Mouse (Mus musculus) left cerebral cortex, postnatal 14 days (tissue): Measurements from ENCODE around the gene Pdpk1. TPM values are rescaled to one million over a fixed set of nuclear protein-coding genes. Genes with fewer than 3 reads are reported as not detected.

Experiments used
- DNase-seq, 2 experiments: peaks; one replicate each; pipeline ENCODE4 v3.0.0; 2021 to 2022; ENCODE audit warnings: low spot score in 2 of 2, mixed read lengths in 1 of 2
- intact Hi-C: fragments of 180-260 bp; cut with DNase I; formaldehyde crosslinking; loops from one replicate; pipeline ENCODE4 v1.15.1; 2025
- long read RNA-seq, 2 experiments: library from polyadenylated mRNA; stranded (forward); transcript quantifications; one replicate each; pipeline ENCODE4 v2.0.0; 2021
- total RNA-seq, 2 experiments: library from RNA; stranded (reverse); gene quantifications; 2 replicates each; pipeline ENCODE4 v1.2.3; 2021

The Pdpk1 gene
- total RNA-seq = 10 to 100 TPM; 89.4 to 95.5 TPM
- long read RNA-seq, experiment 1, full-length matches to known transcripts = 3 of 22 reads
- long read RNA-seq, experiment 1, partial matches to known transcripts = 1 of 22 reads
- long read RNA-seq, experiment 1, other reads (novel, unspliced or antisense) = 18 of 22 reads
- long read RNA-seq, experiment 2, full-length matches to known transcripts = 2 of 16 reads
- long read RNA-seq, experiment 2, partial matches to known transcripts = 0 of 16 reads
- long read RNA-seq, experiment 2, other reads (novel, unspliced or antisense) = 14 of 16 reads

DNA sequence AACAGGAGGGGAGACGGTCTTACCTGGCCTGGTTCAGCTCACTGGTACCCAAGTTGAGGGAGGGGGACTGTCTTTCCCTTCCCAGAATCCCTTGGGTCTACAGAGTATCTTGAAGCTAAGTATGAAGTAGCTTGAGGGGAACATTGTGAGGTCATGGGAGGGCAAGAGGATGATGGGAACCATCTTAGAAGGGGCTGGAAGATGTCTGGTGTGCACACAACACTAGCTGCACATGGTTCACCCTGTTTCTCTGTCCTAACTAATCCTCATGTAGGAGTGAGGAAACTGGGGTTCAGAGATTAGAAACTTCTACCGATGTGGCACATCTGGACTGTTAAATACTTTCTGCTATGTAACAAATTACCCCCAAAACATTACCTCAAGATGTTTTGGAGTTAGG, at the start of gene Pdpk1:
Gene Pdpk1 (minus strand): TSS at position 101 of the 400 bp plus-strand sequence.
- intact Hi-C loops = no loop called here
- DNase-seq = no peak

DNA sequence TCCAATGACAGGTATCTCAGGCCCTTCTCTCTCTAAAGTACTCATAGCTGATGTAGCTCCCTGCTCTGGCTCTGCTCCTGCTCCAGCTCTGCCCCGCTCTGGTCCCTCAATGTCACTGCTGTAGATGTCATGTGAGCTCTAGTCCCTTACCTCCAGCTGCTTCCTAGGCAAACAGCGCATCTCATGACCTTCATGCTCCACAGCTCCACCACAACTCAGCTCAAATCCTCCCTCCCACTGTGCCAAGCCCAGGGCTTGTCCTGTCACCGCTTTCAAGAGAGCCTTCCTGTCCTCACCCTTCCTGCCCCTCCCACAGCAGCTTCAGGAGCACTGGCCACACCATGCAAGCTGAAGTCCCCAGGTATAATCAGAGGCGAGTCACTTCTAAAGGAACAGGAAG, 49.0 kb upstream of the Pdpk1 start:
- intact Hi-C loops = no loop called here
- DNase-seq = no peak

DNA sequence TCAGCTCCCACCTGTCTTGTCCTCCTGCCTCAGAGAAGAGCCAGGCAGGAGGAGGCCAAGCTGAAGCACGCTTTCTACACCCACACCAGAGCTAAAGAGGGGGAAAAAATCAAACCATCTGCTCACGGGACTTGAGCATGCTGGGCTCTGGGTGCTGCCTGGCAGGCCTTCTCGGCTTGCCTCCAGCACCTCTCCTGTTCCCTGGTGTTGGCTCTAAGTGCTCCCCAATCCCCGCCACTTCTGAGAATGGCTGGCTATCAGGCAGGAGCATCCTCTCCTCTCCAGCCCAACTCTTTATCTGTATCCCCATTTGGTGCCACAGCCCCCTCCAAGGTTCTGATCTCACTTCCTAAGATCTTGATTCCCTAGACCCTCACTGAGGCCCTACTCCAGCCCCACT, 48.5 kb upstream of the Pdpk1 start:
- intact Hi-C loops = no loop called here
- DNase-seq = peak; percentile 68 to 86

- intact Hi-C loops = no loop called here
These were observed 46.5 kb upstream of the Pdpk1 start for GRCm38 (mm10) chr17:24197032-24197824.

DNA sequence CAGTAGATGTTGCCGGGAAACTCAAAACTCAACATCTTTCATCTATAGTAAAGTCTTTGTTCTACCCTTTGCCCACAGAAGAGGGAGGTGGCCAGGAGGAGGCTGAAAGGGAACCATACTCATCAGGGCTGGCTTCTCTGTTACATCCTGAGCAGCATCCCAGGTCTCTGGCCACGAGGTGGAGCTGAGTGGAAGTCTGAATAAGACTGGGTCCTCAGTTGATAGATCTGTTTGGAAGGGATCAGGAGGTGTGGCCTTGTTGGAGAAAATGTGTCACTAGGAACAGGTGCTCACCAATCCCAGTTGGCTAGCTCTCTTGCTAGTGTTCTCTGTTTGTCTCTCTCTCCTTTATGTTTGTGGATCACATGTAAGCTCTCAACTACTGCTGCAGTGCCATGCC, 44.6 kb upstream of the Pdpk1 start:
- no peak for DNase-seq
- intact Hi-C loops = no loop called here

More at GRCm38 (mm10) chr17:24197032-24197824, 46.5 kb upstream of the Pdpk1 start:
- DNase-seq = no peak

- no peak for DNase-seq
- intact Hi-C loops = no loop called here
These were observed 43.0 kb upstream of the Pdpk1 start for GRCm38 (mm10) chr17:24193769-24194168.

DNA sequence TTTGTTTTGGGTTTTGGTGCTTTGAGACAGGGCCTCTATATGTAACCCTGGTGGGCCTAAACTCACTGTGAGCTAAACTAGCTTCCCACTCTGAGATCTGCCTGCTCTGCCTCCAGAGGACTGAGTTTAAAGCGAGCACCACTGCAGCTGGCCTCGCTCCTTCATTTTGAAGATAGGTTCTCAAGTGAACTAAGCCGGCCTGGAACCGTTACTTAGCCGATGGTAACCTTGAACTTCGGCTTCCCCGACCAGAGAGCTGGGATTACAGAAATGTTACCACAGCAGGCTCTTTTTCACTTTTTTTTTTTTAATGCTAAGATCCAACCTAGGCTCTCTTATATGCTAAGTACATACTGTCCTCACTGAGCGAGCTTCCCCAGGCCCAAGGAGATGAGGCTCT, 42.5 kb upstream of the Pdpk1 start:
- intact Hi-C loops = no loop called here
- DNase-seq = no peak

GRCm38 (mm10) chr17:24192848-24193247, 42.1 kb upstream of the Pdpk1 start:
- no peak for DNase-seq
- intact Hi-C loops = no loop called here

- DNase-seq = no peak
- intact Hi-C loops = no loop called here
These were observed 40.8 kb upstream of the Pdpk1 start for GRCm38 (mm10) chr17:24191481-24191880.

- intact Hi-C loops = no loop called here
- no peak for DNase-seq
These were observed 40.2 kb upstream of the Pdpk1 start for GRCm38 (mm10) chr17:24190934-24191333.

DNA sequence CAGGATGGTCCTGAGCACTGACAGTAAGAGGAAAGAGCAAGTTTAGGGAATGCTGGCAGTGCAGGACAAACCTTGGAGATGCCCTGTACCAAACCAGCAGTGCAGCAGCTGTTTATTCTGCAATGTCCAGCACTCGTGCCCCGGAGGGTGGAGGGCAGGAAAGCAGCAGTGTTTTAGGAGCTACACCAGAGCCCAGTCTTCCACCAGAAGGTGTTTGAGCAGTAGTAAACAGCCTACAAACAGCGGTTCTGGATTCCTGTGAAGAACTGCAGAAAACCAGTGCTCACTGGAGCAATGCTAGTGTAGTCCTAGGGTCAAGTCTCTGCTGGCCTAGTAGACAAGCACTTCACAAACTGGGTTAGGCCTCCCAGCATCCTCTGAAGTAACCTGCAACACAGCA, 23.5 kb upstream of the Pdpk1 start:
- intact Hi-C loops = loop anchor here (5.0 to 10.0 kb wide), 2 partner anchors 178 to 211 kb away; partner anchors contain the start of genes Abca17 and Abca3

DNA sequence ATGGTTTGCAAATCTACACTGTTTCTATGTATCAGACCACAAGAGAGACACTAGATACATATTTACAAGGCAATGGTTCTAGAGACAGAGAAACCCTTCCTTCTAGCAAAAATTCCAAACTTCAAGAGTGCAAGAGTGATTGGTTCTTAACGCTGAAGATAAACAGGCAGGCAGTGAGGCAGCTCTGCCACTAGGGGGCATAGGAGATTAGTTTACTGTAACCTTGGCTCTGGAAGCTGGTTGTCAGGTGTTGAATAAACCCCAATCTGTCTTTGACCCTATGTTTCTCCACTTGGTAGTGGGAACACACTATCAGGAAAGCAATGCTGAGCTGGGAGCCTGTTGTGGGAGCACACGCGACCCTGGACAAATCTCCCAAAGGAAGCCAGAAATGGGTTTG, 22.7 kb upstream of the Pdpk1 start:
- peak; percentile 80 to 87 for DNase-seq
- intact Hi-C loops = loop anchor here (5.0 to 10.0 kb wide), 2 partner anchors 179 to 211 kb away; partner anchors contain the start of genes Abca17 and Abca3

More for the DNA sequence above, 23.5 kb upstream of the Pdpk1 start:
- DNase-seq = no peak

DNA sequence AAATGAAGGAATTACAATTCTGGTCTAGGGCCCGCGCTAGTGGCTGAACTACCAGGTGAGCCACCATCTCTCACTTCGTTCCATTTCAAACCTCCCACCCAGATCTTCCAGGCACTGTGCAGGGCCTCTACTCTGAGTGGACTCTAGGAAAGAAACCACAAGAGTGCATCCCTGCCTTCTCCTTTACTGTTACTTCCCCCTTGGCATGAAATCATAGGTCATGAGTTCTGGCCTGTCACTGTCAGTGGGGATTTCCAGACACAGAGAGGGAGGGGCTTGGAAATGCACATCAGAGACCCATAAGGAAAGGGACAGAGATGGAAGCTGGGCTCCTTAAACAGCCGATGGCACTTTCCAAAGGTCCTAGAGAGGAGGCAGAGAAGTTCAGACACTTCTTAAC, 21.0 kb upstream of the Pdpk1 start:
- intact Hi-C loops = loop anchor here (5.0 to 10.0 kb wide), 2 partner anchors 181 to 213 kb away; partner anchors contain the start of genes Abca17 and Abca3
- no peak for DNase-seq

GRCm38 (mm10) chr17:24170729-24171128, 20.0 kb upstream of the Pdpk1 start:
- no peak for DNase-seq
- intact Hi-C loops = loop anchor here (5.0 to 10.0 kb wide), 2 partner anchors 182 to 214 kb away; partner anchors contain the start of genes Abca17 and Abca3

GRCm38 (mm10) chr17:24170125-24170524, 19.4 kb upstream of the Pdpk1 start:
- no peak for DNase-seq
- intact Hi-C loops = loop anchor here (5.0 to 10.0 kb wide), 2 partner anchors 182 to 215 kb away; partner anchors contain the start of genes Abca17 and Abca3

DNA sequence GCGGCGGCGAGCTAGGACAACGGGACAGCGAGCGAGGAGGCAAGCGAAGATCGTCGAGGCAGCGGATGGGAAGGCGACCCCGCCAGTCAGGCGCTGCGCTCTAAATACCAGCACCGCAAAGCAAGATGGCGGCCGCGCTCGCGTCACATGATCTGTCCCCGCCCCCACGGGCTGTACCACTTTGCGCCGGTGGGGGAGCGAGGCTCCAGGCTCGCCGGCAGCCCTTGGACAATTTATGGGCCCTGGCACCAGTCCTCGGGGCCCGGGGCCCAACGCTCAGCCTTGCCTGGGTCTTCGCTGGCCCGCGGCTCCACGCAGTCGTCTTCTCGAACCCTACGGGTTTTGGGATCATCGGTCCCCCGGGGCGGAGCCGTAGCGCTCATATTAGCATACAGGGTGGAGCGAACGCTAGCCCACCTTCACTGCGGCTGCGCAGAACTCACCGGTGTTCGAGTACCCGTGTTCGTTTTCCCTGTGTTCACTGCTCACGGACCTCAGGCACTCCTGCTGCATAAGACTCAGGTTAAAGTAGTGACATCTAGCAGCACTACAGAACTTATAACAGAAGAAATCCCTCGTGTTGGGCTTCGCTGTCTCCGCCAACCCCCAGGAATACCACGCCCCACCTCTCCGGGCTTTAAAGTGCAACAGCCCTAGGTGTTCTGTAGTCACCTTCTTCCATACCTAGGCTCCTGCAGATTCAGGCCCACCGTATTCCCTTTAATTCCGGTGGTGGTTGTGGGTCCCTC, 18.8 kb upstream of the Pdpk1 start, which contains the start of gene Atp6v0c:
Gene Atp6v0c (minus strand): TSS at position 386 of the 749 bp plus-strand sequence.
- intact Hi-C loops = loop anchor here (5.0 to 10.0 kb wide), 3 partner anchors 38 to 215 kb away; partner anchors contain the start of genes Abca17, Abca3, Ntn3 and Tbc1d24
- DNase-seq = peak; percentile 97

DNA sequence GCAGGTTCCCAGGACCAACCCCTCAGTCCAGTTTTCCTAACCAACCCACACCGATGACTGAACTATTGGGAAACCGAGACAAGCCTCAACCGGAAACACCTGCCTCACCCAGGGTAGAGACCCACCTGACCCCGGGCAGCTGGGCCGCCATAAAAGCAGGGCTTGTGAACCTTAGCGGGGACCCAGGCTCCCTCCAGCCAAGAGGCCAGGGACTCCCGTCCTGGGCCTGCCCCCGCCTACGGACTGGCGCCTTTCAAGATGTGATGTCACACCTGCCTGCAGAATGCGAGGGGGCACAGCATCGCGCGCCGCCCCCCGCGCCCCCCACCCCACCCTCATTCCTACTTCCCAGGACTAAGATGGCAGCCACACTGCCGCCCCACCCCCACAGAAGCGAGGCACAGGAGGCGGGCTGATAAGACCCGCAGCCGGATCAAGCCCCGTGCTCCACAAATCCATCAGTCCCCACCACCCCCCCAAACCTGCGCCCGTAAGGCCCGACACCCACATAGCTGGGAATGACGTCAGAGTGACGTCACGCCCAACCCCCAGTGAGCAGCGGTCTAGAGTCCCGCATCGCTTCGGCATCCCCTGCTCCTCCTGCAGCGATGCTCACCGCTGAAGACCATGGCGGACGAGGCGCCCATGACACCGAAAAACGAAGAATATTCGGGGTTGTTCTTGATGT, 18.0 kb upstream of the Pdpk1 start:
- intact Hi-C loops = loop anchor here (5.0 kb wide), 1 partner anchor 39 kb away; the partner anchor contains the start of genes Ntn3 and Tbc1d24
- DNase-seq = peak; percentile 68 to 72

GRCm38 (mm10) chr17:24167891-24168505, 17.3 kb upstream of the Pdpk1 start:
- no peak for DNase-seq
- intact Hi-C loops = loop anchor here (5.0 kb wide), 1 partner anchor 39 kb away; the partner anchor contains the start of genes Ntn3 and Tbc1d24
